Mouse (Mus musculus) ovary, postnatal 14 days (tissue): ENCODE data around the gene Clptm1.
"Not testable (repeated sequence)": the region's sequence is repeated elsewhere in the genome, so short reads cannot be mapped to it uniquely, and the experiment has no call there.

Experiments used
- DNase-seq: peaks from one replicate; pipeline ENCODE4 v3.0.0; 2022; ENCODE audit warnings: low spot score

Clptm1 gene

GRCm38 (mm10) chr7:19609641-19610332 is 55.0 kb downstream of the Clptm1 start:
- no peak for DNase-seq

DNA sequence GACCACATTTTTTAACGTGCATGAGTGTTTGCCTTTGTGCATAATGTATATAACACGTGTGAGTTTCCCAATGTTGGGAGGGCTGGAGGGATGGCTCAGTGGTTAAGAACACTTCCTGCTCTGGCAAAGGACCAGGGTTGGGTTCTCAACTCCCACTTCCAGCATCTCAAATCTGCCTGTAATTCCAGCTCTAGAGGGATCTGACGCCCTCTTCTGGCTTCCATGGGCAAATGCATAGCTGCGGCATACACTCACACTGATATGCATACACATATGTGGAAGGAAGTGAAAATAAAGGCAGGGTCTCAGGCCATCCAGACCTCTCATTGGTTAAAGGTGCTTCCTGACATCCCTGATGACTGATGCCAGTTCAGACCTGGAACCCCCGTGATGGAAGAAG is 57.5 kb downstream of the Clptm1 start:
- no peak for DNase-seq

DNA sequence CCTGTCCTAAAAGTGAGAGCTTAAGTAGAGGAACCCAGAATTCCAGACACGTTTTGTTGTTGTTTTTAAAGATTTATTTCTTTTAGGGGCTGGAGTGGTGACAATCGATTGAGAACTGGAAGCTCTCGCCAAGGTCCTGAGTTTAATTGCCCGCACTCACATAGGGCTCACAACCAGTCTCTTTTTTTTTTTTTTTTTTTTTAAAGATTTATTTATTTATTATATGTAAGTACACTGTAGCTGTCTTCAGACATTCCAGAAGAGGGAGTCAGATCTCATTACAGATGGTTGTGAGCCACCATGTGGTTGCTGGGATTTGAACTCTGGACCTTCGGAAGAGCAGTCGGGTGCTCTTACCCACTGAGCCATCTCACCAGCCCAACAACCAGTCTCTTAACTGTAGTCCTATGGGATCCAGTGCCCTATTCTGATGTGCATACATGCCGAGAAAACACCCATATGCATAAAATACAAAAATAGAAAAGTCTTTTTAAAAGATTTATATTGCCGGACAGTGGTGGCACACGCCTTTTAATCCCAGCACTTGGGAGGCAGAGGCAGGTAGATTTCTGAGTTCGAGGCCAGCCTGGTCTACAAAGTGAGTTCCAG is 60.1 kb downstream of the Clptm1 start:
- not testable (repeated sequence) for DNase-seq

GRCm38 (mm10) chr7:19603849-19604605 is 60.8 kb downstream of the Clptm1 start, which contains the start of gene Clasrp:
TSS of gene Clasrp (minus strand) at chr7:19604486.
- DNase-seq = peak; percentile 97

DNA sequence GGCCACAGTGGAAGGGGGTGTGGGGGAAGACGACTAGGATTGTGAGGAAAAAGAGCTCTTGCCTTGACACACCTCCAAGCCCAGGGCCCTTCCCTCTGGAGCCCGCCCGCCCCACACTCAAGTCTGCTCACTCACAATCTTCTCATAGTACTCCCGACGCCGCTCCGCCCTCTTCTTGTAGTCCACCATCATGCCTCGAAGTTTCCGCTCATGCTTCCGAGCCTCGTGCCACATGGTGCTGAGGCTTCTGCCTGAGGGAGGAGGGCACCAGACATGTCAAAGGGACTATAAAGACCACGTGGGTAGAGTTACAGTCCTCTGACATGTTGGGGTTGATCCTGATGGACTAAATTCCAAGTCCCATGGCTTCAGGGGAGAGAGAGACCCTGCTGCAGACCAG is 61.8 kb downstream of the Clptm1 start:
- no peak for DNase-seq

GRCm38 (mm10) chr7:19600562-19600961 is 64.3 kb downstream of the Clptm1 start:
- DNase-seq = no peak

- DNase-seq = no peak
Observed at GRCm38 (mm10) chr7:19593061-19593730, 71.6 kb downstream of the Clptm1 start.

DNA sequence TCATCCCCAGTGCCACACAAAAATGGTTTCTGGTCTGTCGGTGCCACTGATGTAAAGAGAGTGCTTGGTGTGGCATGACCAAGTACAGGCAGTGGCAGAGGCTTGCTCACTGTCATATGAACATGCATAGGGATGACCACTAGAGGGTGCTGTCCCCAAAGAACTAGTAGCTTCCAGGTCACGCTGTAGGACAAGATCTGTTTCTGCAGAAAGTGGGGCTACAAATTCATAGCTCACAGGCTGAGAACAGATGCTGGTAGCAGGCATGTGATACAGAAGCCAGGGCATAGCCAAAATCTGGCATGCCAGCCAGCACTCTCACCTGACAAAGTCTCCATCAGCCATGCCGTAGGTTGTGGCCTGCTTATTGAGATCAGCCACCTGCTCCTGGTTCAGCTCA is 74.9 kb downstream of the Clptm1 start:
- peak; percentile 66 for DNase-seq

DNA sequence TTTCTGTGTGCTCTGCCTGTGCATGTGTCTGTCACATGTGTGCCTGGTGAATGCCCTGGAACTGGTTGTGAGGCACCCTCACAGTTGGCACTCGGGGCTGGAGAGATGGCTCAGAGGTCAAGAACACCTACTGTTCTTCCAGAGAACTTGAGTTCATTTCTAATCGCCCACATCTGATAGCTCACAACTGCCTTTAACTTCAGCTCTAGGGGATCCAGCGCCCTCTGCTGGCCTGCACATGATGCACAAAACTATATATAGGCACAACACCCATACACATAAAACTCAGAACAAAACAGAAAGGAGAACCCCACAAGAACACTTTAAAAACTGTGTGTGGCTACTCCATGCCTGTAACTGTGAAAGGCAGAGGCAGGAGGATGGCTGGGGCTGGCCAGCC is 75.6 kb downstream of the Clptm1 start:
- DNase-seq = no peak

- no peak for DNase-seq
Observed at GRCm38 (mm10) chr7:19586269-19586668, 78.6 kb downstream of the Clptm1 start.
